Mouse (Mus musculus): ENCODE measurements at regions not wholly inside any gene's neighbourhood (a gene's known extent, or its start where the extent isn't known, plus 50 kb on each side); places are given as distances from the start of the nearest gene placed in this dataset.
A peak's percentile ranks its signal among the peaks of the same experiment; 100 is the strongest.

DNA sequence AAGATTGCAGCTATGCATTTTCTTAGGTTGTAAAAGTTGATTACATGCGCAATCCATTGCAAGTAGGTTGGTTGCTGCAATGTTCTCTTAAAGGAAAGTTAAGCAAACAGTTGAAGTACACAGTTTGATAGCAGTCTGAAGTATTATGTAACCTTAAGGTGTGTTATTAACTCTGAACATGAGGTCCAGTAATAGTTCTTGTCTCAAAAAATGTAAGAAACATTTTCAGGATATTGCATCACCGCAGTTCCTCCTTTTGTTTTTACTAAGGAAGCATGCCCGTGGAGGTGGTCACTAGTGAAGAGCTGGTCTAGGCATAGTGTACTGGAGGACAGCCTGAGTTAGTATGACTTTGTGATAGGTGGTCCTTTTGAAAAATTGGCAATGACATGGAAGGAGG, 339.4 kb upstream of the Cldn34d start:
- DNase-seq = peak; percentile 23

DNA sequence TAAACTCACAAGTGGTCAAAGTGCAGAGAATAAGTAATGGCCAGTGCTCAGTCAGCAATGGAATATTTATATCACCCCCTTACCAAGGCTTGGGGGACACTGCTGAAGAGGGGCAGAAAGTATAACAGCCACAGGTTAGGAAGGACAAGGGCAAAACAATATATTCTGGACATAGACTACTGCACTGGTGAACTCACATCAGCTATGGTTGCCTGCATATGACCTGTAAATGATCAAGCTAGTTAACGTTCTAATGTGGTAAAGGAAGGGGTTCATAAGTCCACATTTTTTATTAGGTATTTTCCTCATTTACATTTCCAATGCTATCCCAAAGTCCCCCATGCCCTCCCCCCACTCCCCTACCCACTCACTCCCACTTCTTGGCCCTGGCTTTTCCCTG, 335.6 kb upstream of the Cldn34d start:
- no peak for DNase-seq

All from lung, postnatal 36 days (tissue).